Mouse (Mus musculus): ENCODE data around the gene Tm7sf2. TPM values are rescaled to one million over a fixed set of nuclear protein-coding genes. Genes with fewer than 3 reads are reported as not detected.
A peak's percentile ranks its signal among the peaks of the same experiment; 100 is the strongest.

Gene Tm7sf2
- polyA plus RNA-seq, 1 experiment from 2014 or later, result 42.6 TPM

DNA sequence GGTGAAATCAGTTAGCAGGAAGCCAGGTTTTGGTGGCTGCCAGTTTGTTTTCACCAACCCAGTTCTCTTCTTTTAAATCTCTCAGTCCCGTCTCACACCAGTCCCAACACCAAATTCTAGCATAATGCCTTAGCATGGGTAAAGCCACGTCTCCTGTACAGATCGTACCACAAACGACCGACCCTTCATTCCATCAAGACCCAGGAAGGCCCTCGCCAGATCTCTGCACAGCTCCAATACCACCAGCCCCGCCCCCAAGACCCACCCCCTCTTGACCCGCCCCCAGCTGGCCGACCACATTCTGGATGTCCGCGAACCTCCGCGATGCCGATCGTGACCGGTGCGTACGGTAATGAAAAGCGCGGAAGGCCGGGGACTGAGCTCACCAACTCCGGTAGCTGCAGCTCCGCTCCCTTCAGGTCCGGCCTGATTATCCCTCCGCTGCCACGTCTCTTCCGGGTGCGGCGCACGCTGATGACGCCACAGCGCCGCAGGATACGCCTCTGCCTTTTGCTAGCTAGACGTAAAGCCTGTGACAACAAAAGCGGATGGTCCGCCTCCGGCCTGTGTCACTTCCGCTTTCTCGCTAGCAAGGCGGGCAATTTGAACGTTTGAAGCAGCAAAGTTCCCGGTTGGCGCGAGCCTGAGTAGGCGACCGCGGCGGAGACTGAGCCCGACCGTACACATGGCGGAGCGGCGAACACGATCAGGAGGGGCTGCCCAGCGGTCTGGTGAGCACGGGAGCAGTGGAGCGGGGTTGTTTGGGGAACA, 16.5 kb upstream of the Tm7sf2 start, which contains the start of the genes Zfpl1 and Cdca5:
Zfpl1 (minus strand) TSS at position 479 of the 771 bp plus-strand sequence.
Cdca5 (plus strand) TSS at position 506 of the 771 bp plus-strand sequence.
- peaks cover 55% of the 10 kb centered on the region for H3K36me3 ChIP-seq (replicated peaks; ENCODE audit: insufficient read depth, low read length)
- WGBS (ENCODE audit: insufficient replicate concordance), result under 1% methylated on average over 58 of the region's 58 CpGs
- H3K9me3 ChIP-seq (ENCODE audit: low read length), result no peaks in the 10 kb centered on the region
- H3K4me2 ChIP-seq (ENCODE audit: low read depth, low read length), result peak within 1 kb of the TSS; percentile 98
- H3K9ac ChIP-seq (replicated peaks), result peak within 1 kb of the TSS; percentile 85
- peaks cover 21% of the 10 kb centered on the region for H3K4me1 ChIP-seq (ENCODE audit: insufficient read depth)
- peak; percentile 92 for ATAC-seq
- TF ChIP-seq EP300 (IDR thresholded peaks at IDR 0.05; ENCODE audit: low read depth) (peak; percentile 68; the same call in 1 of the 2 replicates), CTCF (IDR thresholded peaks at IDR 0.05; ENCODE audit: low read depth) (no peak)
- peak; percentile 97 for DNase-seq
- peak within 1 kb of the TSS; percentile 93 for H3K4me3 ChIP-seq (ENCODE audit: low read depth, low read length)
- peak within 1 kb of the TSS; percentile 70 for H3K27ac ChIP-seq (ENCODE audit: low read depth)
- H3K27me3 ChIP-seq (ENCODE audit: insufficient read depth, low read length), result no peaks in the 10 kb centered on the region

- WGBS (ENCODE audit: insufficient replicate concordance), result 76% methylated on average over 9 of the region's 9 CpGs
- no peak for TF ChIP-seq EP300 (IDR thresholded peaks at IDR 0.05; ENCODE audit: low read depth)
- no peak for TF ChIP-seq CTCF (IDR thresholded peaks at IDR 0.05; ENCODE audit: low read depth)
- Histone ChIP-seq H3K4me3 (ENCODE audit: low read depth, low read length) (no peak within 1 kb of the TSS), H3K27me3 (ENCODE audit: insufficient read depth, low read length) (no peaks in the 10 kb centered on the region), H3K9me3 (ENCODE audit: low read length) (no peaks in the 10 kb centered on the region), H3K4me1 (ENCODE audit: insufficient read depth) (peaks cover 28% of the 10 kb centered on the region), H3K4me2 (ENCODE audit: low read depth, low read length) (no peak within 1 kb of the TSS), H3K36me3 (replicated peaks; ENCODE audit: insufficient read depth, low read length) (peaks cover 36% of the 10 kb centered on the region), H3K9ac (replicated peaks) (no peak within 1 kb of the TSS), H3K27ac (ENCODE audit: low read depth) (no peak within 1 kb of the TSS)
- ATAC-seq (no peak), DNase-seq (no peak)
Observed at GRCm38 (mm10) chr19:6082156-6082555, 14.0 kb upstream of the Tm7sf2 start, which contains the start of gene Gm28374. Gene Gm28374 (minus strand): TSS chr19:6082256.

- DNase-seq (no peak), ATAC-seq (no peak)
- Histone ChIP-seq H3K36me3 (replicated peaks; ENCODE audit: insufficient read depth, low read length) (peaks cover 27% of the 10 kb centered on the region), H3K4me3 (ENCODE audit: low read depth, low read length) (no peak within 1 kb of the TSS), H3K9ac (replicated peaks) (no peak within 1 kb of the TSS), H3K27ac (ENCODE audit: low read depth) (no peak within 1 kb of the TSS), H3K27me3 (ENCODE audit: insufficient read depth, low read length) (no peaks in the 10 kb centered on the region), H3K9me3 (ENCODE audit: low read length) (no peaks in the 10 kb centered on the region), H3K4me1 (ENCODE audit: insufficient read depth) (peaks cover 26% of the 10 kb centered on the region), H3K4me2 (ENCODE audit: low read depth, low read length) (no peak within 1 kb of the TSS)
- TF ChIP-seq CTCF (IDR thresholded peaks at IDR 0.05; ENCODE audit: low read depth), result no peak
- TF ChIP-seq EP300 (IDR thresholded peaks at IDR 0.05; ENCODE audit: low read depth), result no peak
- 84% methylated on average over 12 of the region's 12 CpGs for WGBS (ENCODE audit: insufficient replicate concordance)
Observed at GRCm38 (mm10) chr19:6079983-6080480, 11.9 kb upstream of the Tm7sf2 start, which contains the start of gene Tmem262. Gene Tmem262 (plus strand): TSS chr19:6080033.

DNA sequence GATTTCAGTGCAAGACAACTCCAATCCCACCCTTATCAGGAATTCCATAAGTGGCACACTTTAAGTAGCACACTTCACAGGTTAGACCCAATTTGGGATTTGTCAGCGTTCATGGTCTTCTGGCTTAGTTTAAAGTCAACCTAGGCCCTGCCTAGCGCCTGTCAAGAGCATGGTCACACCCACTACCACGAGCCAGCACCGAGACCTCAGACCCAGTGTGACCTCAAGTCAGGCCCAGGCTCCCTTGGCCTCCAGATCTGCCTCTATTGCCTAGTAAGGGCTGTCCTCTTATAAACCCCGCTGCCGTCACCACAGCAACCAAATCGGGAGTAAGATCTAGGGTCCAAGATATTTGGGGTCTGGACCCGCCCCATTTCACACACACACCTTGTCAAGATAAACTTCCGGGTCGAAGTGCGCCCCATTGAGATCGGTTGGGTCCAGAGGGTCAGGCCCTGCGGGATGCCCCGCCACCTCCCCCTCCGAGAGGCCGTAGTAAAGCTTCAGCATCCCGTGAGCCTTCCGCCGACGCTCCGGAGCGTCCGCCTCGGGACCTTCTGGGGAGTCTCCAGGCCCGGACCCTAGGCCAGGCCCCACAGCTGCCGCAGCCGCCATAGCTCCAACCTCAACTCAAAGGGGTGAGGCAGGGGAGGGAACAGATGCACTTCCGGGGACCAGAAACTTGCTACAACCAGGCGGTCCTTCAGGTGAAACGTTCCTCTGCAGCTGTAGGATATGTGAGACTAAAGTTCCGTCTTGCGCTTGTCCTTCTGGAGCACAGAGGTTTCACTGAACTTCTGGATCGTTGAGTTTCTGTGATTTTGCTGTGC, 8.6 kb upstream of the Tm7sf2 start, which contains the start of gene Vps51:
Vps51 (minus strand) TSS at position 668 of the 830 bp plus-strand sequence.
- peak within 1 kb of the TSS; percentile 79 for H3K27ac ChIP-seq (ENCODE audit: low read depth)
- ATAC-seq, result peak; percentile 91
- TF ChIP-seq CTCF (IDR thresholded peaks at IDR 0.05; ENCODE audit: low read depth) (no peak), EP300 (IDR thresholded peaks at IDR 0.05; ENCODE audit: low read depth) (0 out of 2 replicates have a peak, but pooled peaks have one; percentile 42)
- H3K9me3 ChIP-seq (ENCODE audit: low read length), result no peaks in the 10 kb centered on the region
- H3K4me2 ChIP-seq (ENCODE audit: low read depth, low read length), result peak within 1 kb of the TSS; percentile 85
- H3K9ac ChIP-seq (replicated peaks), result peak within 1 kb of the TSS; percentile 68
- H3K36me3 ChIP-seq (replicated peaks; ENCODE audit: insufficient read depth, low read length), result peaks cover 18% of the 10 kb centered on the region
- H3K27me3 ChIP-seq (ENCODE audit: insufficient read depth, low read length), result no peaks in the 10 kb centered on the region
- peaks cover 17% of the 10 kb centered on the region for H3K4me1 ChIP-seq (ENCODE audit: insufficient read depth)
- under 1% methylated on average over 33 of the region's 33 CpGs for WGBS (ENCODE audit: insufficient replicate concordance)
- peak; percentile 85 for DNase-seq
- peak within 1 kb of the TSS; percentile 70 for H3K4me3 ChIP-seq (ENCODE audit: low read depth, low read length)

- ATAC-seq, result no peak
- Histone ChIP-seq H3K9ac (replicated peaks) (no peak overlapping the region), H3K4me2 (ENCODE audit: low read depth, low read length) (no peak overlapping the region), H3K4me1 (ENCODE audit: insufficient read depth) (peaks cover 17% of the 10 kb centered on the region), H3K36me3 (replicated peaks; ENCODE audit: insufficient read depth, low read length) (peaks cover 17% of the 10 kb centered on the region), H3K4me3 (ENCODE audit: low read depth, low read length) (no peak overlapping the region), H3K27me3 (ENCODE audit: insufficient read depth, low read length) (no peaks in the 10 kb centered on the region), H3K27ac (ENCODE audit: low read depth) (peak overlapping the region; percentile 39; the same call in 1 of the 2 replicates), H3K9me3 (ENCODE audit: low read length) (no peaks in the 10 kb centered on the region)
- 72% methylated on average over 5 of the region's 5 CpGs for WGBS (ENCODE audit: insufficient replicate concordance)
- no peak for TF ChIP-seq EP300 (IDR thresholded peaks at IDR 0.05; ENCODE audit: low read depth)
- TF ChIP-seq CTCF (IDR thresholded peaks at IDR 0.05; ENCODE audit: low read depth), result no peak
- no peak for DNase-seq
Observed at GRCm38 (mm10) chr19:6073889-6074288, 5.7 kb upstream of the Tm7sf2 start.
